Mouse (Mus musculus) brain, embryonic 14.5 days (tissue): ENCODE results near the gene Ifi44.

Experiments
- CTCF ChIP-seq: fragments of 200-500 bp; IDR thresholded peaks from 2 replicates; pipeline ENCODE4 v1.5.1; 2012; ENCODE audit warnings: inconsistent platforms, mild to moderate bottlenecking, moderate library complexity, borderline replicate concordance; ENCODE audit not compliant: insufficient read depth, insufficient read length; ENCODE audit errors: extremely low read depth
- POLR2A ChIP-seq: fragments of 200-500 bp; IDR thresholded peaks from 2 replicates; pipeline ENCODE4 v1.6.1; 2012; ENCODE audit warnings: mild to moderate bottlenecking, inconsistent platforms, borderline replicate concordance; ENCODE audit not compliant: poor library complexity, insufficient read depth, insufficient read length, severe bottlenecking; ENCODE audit errors: extremely low read depth

- TF ChIP-seq CTCF (no peak), POLR2A (no peak)
Observed at GRCm38 (mm10) chr3:151746058-151746457, 3.7 kb downstream of the Ifi44 start.
